Mouse (Mus musculus): ENCODE measurements around the gene Sh3bp4. TPM values are rescaled to one million over a fixed set of nuclear protein-coding genes. Genes with fewer than 3 reads are reported as not detected.
A peak's percentile ranks its signal among the peaks of the same experiment; 100 is the strongest.

Gene Sh3bp4
- 18.4 and 19.8 TPM in 2 replicates for polyA plus RNA-seq (2015; fragmentation: Nextera tagmentation; extraction: Ambion mirVana)

GRCm38 (mm10) chr1:89070103-89070700 lies at the start of gene Sh3bp4:
Gene Sh3bp4 (plus strand): TSS chr1:89070415.
- H3K4me3 ChIP-seq (replicated peaks): peak within 1 kb of the TSS; percentile 83
- H3K36me3 ChIP-seq: no peaks in the 10 kb centered on the region
- peak; percentile 94 for ATAC-seq (ENCODE audit: insufficient read depth, low FRiP score, low read depth)
- peak within 1 kb of the TSS; percentile 88 for H3K27ac ChIP-seq
- H3K4me2 ChIP-seq: peak within 1 kb of the TSS; percentile 64
- no peaks in the 10 kb centered on the region for H3K27me3 ChIP-seq (replicated peaks)
- no peaks in the 10 kb centered on the region for H3K9me3 ChIP-seq
- H3K4me1 ChIP-seq: peaks cover 25% of the 10 kb centered on the region
- H3K9ac ChIP-seq: peak within 1 kb of the TSS; percentile 90
- under 1% methylated on average over 62 of the region's 63 CpGs for WGBS

GRCm38 (mm10) chr1:89022997-89023396 lies 47.2 kb upstream of the Sh3bp4 start:
- no peak overlapping the region for H3K4me3 ChIP-seq (replicated peaks)
- no peaks in the 10 kb centered on the region for H3K36me3 ChIP-seq
- no peak for ATAC-seq (ENCODE audit: insufficient read depth, low FRiP score, low read depth)
- no peak overlapping the region for H3K9ac ChIP-seq
- no peak overlapping the region for H3K4me2 ChIP-seq
- no peaks in the 10 kb centered on the region for H3K27me3 ChIP-seq (replicated peaks)
- H3K9me3 ChIP-seq: no peaks in the 10 kb centered on the region
- H3K4me1 ChIP-seq: peaks cover 19% of the 10 kb centered on the region
- no peak overlapping the region for H3K27ac ChIP-seq
- 88% methylated on average over 7 of the region's 7 CpGs for WGBS

- Histone ChIP-seq H3K27me3 (replicated peaks) (no peaks in the 10 kb centered on the region), H3K4me3 (replicated peaks) (no peak overlapping the region), H3K27ac (peak overlapping the region; percentile 70), H3K9ac (no peak overlapping the region), H3K36me3 (no peaks in the 10 kb centered on the region), H3K4me1 (peaks cover 20% of the 10 kb centered on the region), H3K9me3 (no peaks in the 10 kb centered on the region), H3K4me2 (no peak overlapping the region)
- 34% methylated on average over 9 of the region's 9 CpGs for WGBS
- peak; percentile 44; the same call in 1 of the 2 replicates for ATAC-seq (ENCODE audit: insufficient read depth, low FRiP score, low read depth)
Observed at GRCm38 (mm10) chr1:89024696-89025612, 45.3 kb upstream of the Sh3bp4 start.

- Histone ChIP-seq H3K27me3 (replicated peaks) (no peaks in the 10 kb centered on the region), H3K9me3 (no peaks in the 10 kb centered on the region), H3K4me1 (peaks cover 20% of the 10 kb centered on the region), H3K27ac (peak overlapping the region; percentile 70), H3K36me3 (no peaks in the 10 kb centered on the region), H3K4me2 (no peak overlapping the region), H3K9ac (no peak overlapping the region), H3K4me3 (replicated peaks) (no peak overlapping the region)
- peak; percentile 47 for ATAC-seq (ENCODE audit: insufficient read depth, low FRiP score, low read depth)
- 65% methylated on average over 1 of the region's 1 CpGs for WGBS
Observed at GRCm38 (mm10) chr1:89026040-89026439, 44.2 kb upstream of the Sh3bp4 start.

- Histone ChIP-seq H3K9ac (no peak overlapping the region), H3K36me3 (no peaks in the 10 kb centered on the region), H3K4me1 (peaks cover 19% of the 10 kb centered on the region), H3K4me3 (replicated peaks) (no peak overlapping the region), H3K27me3 (replicated peaks) (no peaks in the 10 kb centered on the region), H3K4me2 (no peak overlapping the region), H3K27ac (no peak overlapping the region), H3K9me3 (no peaks in the 10 kb centered on the region)
- WGBS: 68% methylated on average over 11 of the region's 11 CpGs
- ATAC-seq (ENCODE audit: insufficient read depth, low FRiP score, low read depth): no peak
Observed at GRCm38 (mm10) chr1:89029136-89029927, 40.9 kb upstream of the Sh3bp4 start.

- no peaks in the 10 kb centered on the region for H3K9me3 ChIP-seq
- H3K4me2 ChIP-seq: no peak overlapping the region
- peaks cover 2% of the 10 kb centered on the region; the same call in 1 of the 2 replicates for H3K4me1 ChIP-seq
- WGBS: 49% methylated on average over 8 of the region's 8 CpGs
- no peak for ATAC-seq (ENCODE audit: insufficient read depth, low FRiP score, low read depth)
- H3K36me3 ChIP-seq: no peaks in the 10 kb centered on the region
- no peaks in the 10 kb centered on the region for H3K27me3 ChIP-seq (replicated peaks)
- no peak overlapping the region for H3K4me3 ChIP-seq (replicated peaks)
- H3K9ac ChIP-seq: no peak overlapping the region
- no peak overlapping the region for H3K27ac ChIP-seq
Observed at GRCm38 (mm10) chr1:89033661-89034060, 36.6 kb upstream of the Sh3bp4 start.

- no peak overlapping the region for H3K4me2 ChIP-seq
- 78% methylated on average over 4 of the region's 4 CpGs for WGBS
Observed at GRCm38 (mm10) chr1:89034061-89034460, 36.2 kb upstream of the Sh3bp4 start.

GRCm38 (mm10) chr1:89035115-89035514 lies 35.1 kb upstream of the Sh3bp4 start:
- WGBS: 69% methylated on average over 5 of the region's 5 CpGs
- Histone ChIP-seq H3K36me3 (no peaks in the 10 kb centered on the region), H3K9ac (no peak overlapping the region), H3K4me2 (no peak overlapping the region), H3K4me1 (no peaks in the 10 kb centered on the region; the same call in 1 of the 2 replicates), H3K27me3 (replicated peaks) (no peaks in the 10 kb centered on the region), H3K27ac (no peak overlapping the region), H3K9me3 (no peaks in the 10 kb centered on the region), H3K4me3 (replicated peaks) (no peak overlapping the region)
- no peak for ATAC-seq (ENCODE audit: insufficient read depth, low FRiP score, low read depth)

More at GRCm38 (mm10) chr1:89034061-89034460, 36.2 kb upstream of the Sh3bp4 start:
- Histone ChIP-seq H3K27me3 (replicated peaks) (no peaks in the 10 kb centered on the region), H3K9ac (no peak overlapping the region), H3K4me1 (peaks cover 2% of the 10 kb centered on the region; the same call in 1 of the 2 replicates), H3K36me3 (no peaks in the 10 kb centered on the region), H3K4me3 (replicated peaks) (no peak overlapping the region), H3K27ac (no peak overlapping the region), H3K9me3 (no peaks in the 10 kb centered on the region)
- no peak for ATAC-seq (ENCODE audit: insufficient read depth, low FRiP score, low read depth)

- Histone ChIP-seq H3K9me3 (no peaks in the 10 kb centered on the region), H3K4me1 (no peaks in the 10 kb centered on the region), H3K4me3 (replicated peaks) (no peak overlapping the region), H3K27me3 (replicated peaks) (no peaks in the 10 kb centered on the region), H3K4me2 (no peak overlapping the region), H3K36me3 (no peaks in the 10 kb centered on the region), H3K27ac (no peak overlapping the region), H3K9ac (no peak overlapping the region)
- no peak for ATAC-seq (ENCODE audit: insufficient read depth, low FRiP score, low read depth)
- 34% methylated on average over 2 of the region's 2 CpGs for WGBS
Observed at GRCm38 (mm10) chr1:89039836-89040235, 30.4 kb upstream of the Sh3bp4 start.

GRCm38 (mm10) chr1:89041290-89041689 lies 28.9 kb upstream of the Sh3bp4 start:
- WGBS: 41% methylated on average over 5 of the region's 5 CpGs
- no peak for ATAC-seq (ENCODE audit: insufficient read depth, low FRiP score, low read depth)

GRCm38 (mm10) chr1:89042081-89042480 lies 28.1 kb upstream of the Sh3bp4 start:
- no peaks in the 10 kb centered on the region for H3K36me3 ChIP-seq
- H3K27ac ChIP-seq: no peak overlapping the region
- H3K27me3 ChIP-seq (replicated peaks): no peaks in the 10 kb centered on the region
- no peaks in the 10 kb centered on the region for H3K4me1 ChIP-seq
- no peak overlapping the region for H3K9ac ChIP-seq
- H3K4me2 ChIP-seq: no peak overlapping the region
- no peak for ATAC-seq (ENCODE audit: insufficient read depth, low FRiP score, low read depth)
- no peak overlapping the region for H3K4me3 ChIP-seq (replicated peaks)
- WGBS: 71% methylated on average over 4 of the region's 4 CpGs
- H3K9me3 ChIP-seq: no peaks in the 10 kb centered on the region

More at GRCm38 (mm10) chr1:89041290-89041689, 28.9 kb upstream of the Sh3bp4 start:
- H3K9me3 ChIP-seq: no peaks in the 10 kb centered on the region
- H3K9ac ChIP-seq: no peak overlapping the region
- H3K36me3 ChIP-seq: no peaks in the 10 kb centered on the region
- H3K4me1 ChIP-seq: no peaks in the 10 kb centered on the region
- H3K4me2 ChIP-seq: no peak overlapping the region
- H3K4me3 ChIP-seq (replicated peaks): no peak overlapping the region
- H3K27ac ChIP-seq: peak overlapping the region; percentile 40; the same call in 1 of the 2 replicates
- H3K27me3 ChIP-seq (replicated peaks): no peaks in the 10 kb centered on the region

Data from stomach, embryonic 15.5 days (tissue).